Mouse (Mus musculus) stomach, postnatal 0 days (tissue): ENCODE measurements around the gene Pomc. TPM values are rescaled to one million over a fixed set of nuclear protein-coding genes. Genes with fewer than 3 reads are reported as not detected.
"Not testable (repeated sequence)": the region's sequence is repeated elsewhere in the genome, so short reads cannot be mapped to it uniquely, and the experiment has no call there.

ENCODE experiments used
- ATAC-seq: fragments of 200-750 bp; cut with Nextera tagmentation; 2 replicates; pipeline ENCODE4 v1.8.0; 2017; ENCODE audit not compliant: low FRiP score, low TSS enrichment
- DNase-seq: peaks from one replicate; pipeline ENCODE4 v3.0.0-alpha.2; 2016; ENCODE audit warnings: low spot score
- H3K27ac ChIP-seq: fragments of 300-500 bp; sonication (generic); replicated peaks from 2 replicates; pipeline ENCODE4 v1.5.1; 2014; ENCODE audit warnings: mild to moderate bottlenecking, control low read depth
- H3K27me3 ChIP-seq: fragments of 300-500 bp; sonication (generic); 2 replicates; pipeline ENCODE4 v1.6.1; 2014; ENCODE audit warnings: low read length; ENCODE audit not compliant: control insufficient read depth, insufficient read depth
- H3K36me3 ChIP-seq: fragments of 300-500 bp; sonication (generic); 2 replicates; pipeline ENCODE4 v1.6.1; 2014; ENCODE audit warnings: low read length, mixed read lengths; ENCODE audit not compliant: control insufficient read depth, insufficient read depth
- H3K4me1 ChIP-seq: fragments of 300-500 bp; sonication (generic); replicated peaks from 2 replicates; pipeline ENCODE4 v1.6.1; 2014; ENCODE audit warnings: antibody characterized with exemption; ENCODE audit not compliant: control insufficient read depth, insufficient read depth
- H3K4me2 ChIP-seq: fragments of 300-500 bp; sonication (generic); replicated peaks from 2 replicates; pipeline ENCODE4 v1.6.1; 2014; ENCODE audit warnings: low read depth, mild to moderate bottlenecking, control low read depth, moderate library complexity
- H3K4me3 ChIP-seq: fragments of 300-500 bp; sonication (generic); 2 replicates; pipeline ENCODE4 v1.5.1; 2014; ENCODE audit warnings: low read depth, low read length, control low read depth
- H3K9ac ChIP-seq: fragments of 300-500 bp; sonication (generic); 2 replicates; pipeline ENCODE4 v1.6.1; 2014; ENCODE audit warnings: mild to moderate bottlenecking, low read length, control low read depth, mixed read lengths
- H3K9me3 ChIP-seq: fragments of 300-500 bp; sonication (generic); 2 replicates; pipeline ENCODE4 v1.6.1; 2016; ENCODE audit warnings: low read length; ENCODE audit not compliant: control insufficient read depth
- CTCF ChIP-seq: IDR thresholded peaks from 2 replicates; pipeline ENCODE4 v1.5.1; 2016; ENCODE audit warnings: antibody characterized with exemption, low read depth, mild to moderate bottlenecking, moderate library complexity
- EP300 ChIP-seq: optimal IDR thresholded peaks from 2 replicates; pipeline ENCODE3; 2016; ENCODE audit warnings: antibody characterized with exemption
- WGBS: fragments of 180-500 bp; shearing (Covaris S2); extraction: QIAGEN DNeasy Blood & Tissue Kit; methylation state at CpG from one replicate; pipeline ENCODE4 v1.1.7; 2014; 5-methylcytosine and 5-hydroxymethylcytosine counted together
- polyA plus RNA-seq: library from polyadenylated mRNA; unstranded; fragments of >200 nt; fragmentation: Nextera tagmentation; extraction: Ambion mirVana; gene quantifications from 2 replicates; pipeline ENCODE4 v1.2.1, GENCODE M21; 2015

Gene Pomc
- polyA plus RNA-seq, 1 experiment from 2014 or later = 0.96 TPM

GRCm38 (mm10) chr12:3956351-3956750 lies 1.6 kb downstream of the Pomc start:
- TF ChIP-seq EP300 (no peak), CTCF (peak; percentile 52)
- no peak overlapping the region for H3K4me2 ChIP-seq
- no peak overlapping the region for H3K27ac ChIP-seq
- WGBS = 16% methylated on average over 3 of the region's 3 CpGs
- H3K36me3 ChIP-seq = no peaks in the 10 kb centered on the region
- no peak for DNase-seq
- peaks cover 3% of the 10 kb centered on the region; the same call in 1 of the 2 replicates for H3K4me1 ChIP-seq
- H3K9me3 ChIP-seq = no peaks in the 10 kb centered on the region
- no peak for ATAC-seq
- H3K27me3 ChIP-seq = no peaks in the 10 kb centered on the region; the same call in 1 of the 2 replicates
- H3K9ac ChIP-seq = no peak overlapping the region
- H3K4me3 ChIP-seq = no peak overlapping the region

- peak overlapping the region; percentile 58 for H3K4me3 ChIP-seq
- no peaks in the 10 kb centered on the region; the same call in 1 of the 2 replicates for H3K27me3 ChIP-seq
- H3K4me2 ChIP-seq = peak overlapping the region; percentile 88
- H3K36me3 ChIP-seq = no peaks in the 10 kb centered on the region
- peak; percentile 81 for DNase-seq
- H3K4me1 ChIP-seq = peaks cover 3% of the 10 kb centered on the region; the same call in 1 of the 2 replicates
- peak overlapping the region; percentile 76 for H3K27ac ChIP-seq
- peak overlapping the region; percentile 64 for H3K9ac ChIP-seq
- H3K9me3 ChIP-seq = no peaks in the 10 kb centered on the region
- peak; percentile 94 for ATAC-seq
- WGBS = 5% methylated on average over 53 of the region's 53 CpGs
- TF ChIP-seq CTCF = 0 out of 2 replicates have a peak, but pooled peaks have one; percentile 1
- no peak for TF ChIP-seq EP300
Observed at GRCm38 (mm10) chr12:3959791-3960543, 5.2 kb downstream of the Pomc start.

GRCm38 (mm10) chr12:3960553-3960952 lies 5.8 kb downstream of the Pomc start:
- Histone ChIP-seq H3K9ac (peak overlapping the region; percentile 64), H3K27me3 (no peaks in the 10 kb centered on the region), H3K4me2 (peak overlapping the region; percentile 88), H3K27ac (0 out of 2 replicates have a peak overlapping the region, but pooled peaks have one; percentile 76), H3K4me3 (peak overlapping the region; percentile 58), H3K4me1 (peaks cover 3% of the 10 kb centered on the region; the same call in 1 of the 2 replicates), H3K9me3 (no peaks in the 10 kb centered on the region), H3K36me3 (no peaks in the 10 kb centered on the region)
- WGBS = 58% methylated on average over 4 of the region's 4 CpGs
- no peak for DNase-seq
- TF ChIP-seq CTCF (peak; percentile 38), EP300 (no peak)
- ATAC-seq = no peak

DNA sequence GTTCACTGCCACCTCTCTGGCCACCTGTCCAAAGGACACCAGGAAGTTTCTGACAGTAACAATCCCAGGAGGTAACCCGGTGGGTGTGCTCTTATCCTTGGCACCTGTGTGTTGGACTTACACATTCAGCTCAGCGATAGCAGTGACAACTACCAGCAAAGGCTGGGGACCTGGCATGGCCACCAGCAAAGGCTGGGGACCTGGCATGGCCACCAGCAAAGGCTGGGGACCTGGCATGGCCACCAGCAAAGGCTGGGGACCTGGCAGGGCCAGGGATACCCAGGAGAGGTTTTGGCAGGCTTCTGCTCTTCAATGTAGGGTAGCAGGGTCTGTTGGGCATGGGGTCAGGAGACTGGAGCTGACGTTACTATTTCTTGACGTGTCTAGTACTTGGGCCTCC lies 12.4 kb downstream of the Pomc start:
- no peaks in the 10 kb centered on the region for H3K27me3 ChIP-seq
- WGBS = 91% methylated on average over 4 of the region's 4 CpGs
- H3K36me3 ChIP-seq = no peaks in the 10 kb centered on the region
- no peak overlapping the region for H3K27ac ChIP-seq
- no peak overlapping the region for H3K4me2 ChIP-seq
- TF ChIP-seq CTCF (no peak), EP300 (no peak)
- ATAC-seq (no peak), DNase-seq (no peak)
- H3K9ac ChIP-seq = no peak overlapping the region
- no peak overlapping the region for H3K4me3 ChIP-seq
- H3K4me1 ChIP-seq = no peaks in the 10 kb centered on the region
- H3K9me3 ChIP-seq = no peaks in the 10 kb centered on the region

DNA sequence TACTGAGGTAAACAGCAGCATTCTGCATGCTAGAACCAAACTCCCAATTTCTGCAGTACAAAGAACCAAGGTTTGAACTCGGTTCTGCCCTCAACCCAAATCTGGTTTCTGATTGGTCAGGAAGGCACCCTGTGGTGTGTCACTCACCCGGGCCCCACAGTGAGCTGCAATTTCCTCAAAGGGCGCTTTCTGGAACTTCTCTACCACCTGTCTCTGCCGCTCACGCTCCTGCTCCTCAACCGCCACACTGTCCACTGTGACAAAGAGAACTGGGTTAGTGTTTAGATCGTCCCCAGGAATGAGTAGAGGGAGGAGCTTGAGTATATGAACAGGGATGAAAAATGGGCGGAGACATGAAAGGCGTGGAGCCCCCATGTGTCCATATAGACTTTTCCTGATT lies 13.6 kb downstream of the Pomc start:
- Histone ChIP-seq H3K9me3 (no peaks in the 10 kb centered on the region), H3K4me2 (no peak overlapping the region), H3K27me3 (no peaks in the 10 kb centered on the region), H3K9ac (no peak overlapping the region), H3K36me3 (no peaks in the 10 kb centered on the region), H3K4me3 (no peak overlapping the region), H3K4me1 (no peaks in the 10 kb centered on the region), H3K27ac (no peak overlapping the region)
- DNase-seq (no peak), ATAC-seq (no peak)
- TF ChIP-seq CTCF (no peak), EP300 (no peak)
- whole genome bisulfite sequencing = 64% methylated on average over 9 of the region's 9 CpGs

GRCm38 (mm10) chr12:3973169-3973568 lies 18.4 kb downstream of the Pomc start:
- ATAC-seq = not testable (repeated sequence)

More at GRCm38 (mm10) chr12:3973169-3973568, 18.4 kb downstream of the Pomc start:
- not testable (repeated sequence) for H3K4me1 ChIP-seq, H3K27ac ChIP-seq, DNase-seq, H3K9ac ChIP-seq, H3K36me3 ChIP-seq, H3K4me2 ChIP-seq, H3K27me3 ChIP-seq, H3K9me3 ChIP-seq, H3K4me3 ChIP-seq
- 88% methylated on average over 6 of the region's 6 CpGs for WGBS
